Mouse (Mus musculus): ENCODE data around the gene Cct4. TPM values are rescaled to one million over a fixed set of nuclear protein-coding genes. Genes with fewer than 3 reads are reported as not detected.

The Cct4 gene
- polyA plus RNA-seq, 1 experiment from 2014 or later = 336 TPM

DNA sequence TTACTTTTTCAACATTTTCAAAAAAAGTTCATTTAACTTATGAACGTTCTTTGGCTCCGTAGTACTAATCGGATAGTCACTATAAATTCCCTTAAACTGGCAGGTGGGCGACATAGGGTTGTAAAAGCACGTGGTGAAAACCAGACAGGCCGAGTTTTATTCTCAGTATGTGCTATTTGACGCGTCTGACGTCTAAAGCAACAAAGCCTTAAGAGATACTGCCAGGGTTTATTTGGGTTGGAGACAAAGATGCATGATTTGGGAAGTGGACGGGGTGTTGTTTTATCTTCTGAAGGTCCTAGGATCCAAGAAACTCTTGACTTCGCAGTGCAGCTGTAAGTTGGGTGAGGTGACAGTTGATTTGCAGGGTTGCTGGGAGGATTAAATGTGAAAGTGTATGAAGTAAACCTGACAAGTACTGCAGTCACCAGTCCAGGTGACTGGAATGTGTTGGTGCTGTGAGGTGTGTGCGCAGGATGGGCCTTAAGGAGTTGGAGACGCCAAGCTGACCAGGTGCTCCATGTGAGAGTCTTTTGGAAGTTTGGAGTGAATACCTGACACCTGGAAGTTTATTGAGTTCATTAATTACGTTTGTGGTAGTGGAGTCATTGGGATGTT lies 1.0 kb downstream of the Cct4 start:
- DNase-seq (no peak), ATAC-seq (ENCODE audit: low FRiP score, low TSS enrichment) (no peak)
- peaks cover 14% of the 10 kb centered on the region for H3K4me1 ChIP-seq (ENCODE audit: control insufficient read depth, insufficient read depth, low read length)
- H3K27me3 ChIP-seq (ENCODE audit: control insufficient read depth, insufficient read depth, low read length) = no peaks in the 10 kb centered on the region
- H3K4me2 ChIP-seq (ENCODE audit: low read length) = peak overlapping the region; percentile 98
- H3K9me3 ChIP-seq (ENCODE audit: control insufficient read depth, low read length) = no peaks in the 10 kb centered on the region
- 0 out of 2 replicates have a peak overlapping the region, but pooled peaks have one; percentile 89 for H3K27ac ChIP-seq (replicated peaks; ENCODE audit: low read depth, low read length)
- peak overlapping the region; percentile 78 for H3K9ac ChIP-seq (replicated peaks; ENCODE audit: low read length)
- peaks cover 28% of the 10 kb centered on the region for H3K36me3 ChIP-seq (ENCODE audit: control insufficient read depth, insufficient read depth, low read length)
- H3K4me3 ChIP-seq (replicated peaks; ENCODE audit: low read depth, low read length) = peak overlapping the region; percentile 79
- WGBS = 12% methylated on average over 14 of the region's 14 CpGs

- Histone ChIP-seq H3K36me3 (ENCODE audit: control insufficient read depth, insufficient read depth, low read length) (peaks cover 54% of the 10 kb centered on the region), H3K4me3 (replicated peaks; ENCODE audit: low read depth, low read length) (no peak overlapping the region), H3K27ac (replicated peaks; ENCODE audit: low read depth, low read length) (no peak overlapping the region), H3K4me2 (ENCODE audit: low read length) (no peak overlapping the region), H3K9me3 (ENCODE audit: control insufficient read depth, low read length) (no peaks in the 10 kb centered on the region), H3K27me3 (ENCODE audit: control insufficient read depth, insufficient read depth, low read length) (no peaks in the 10 kb centered on the region), H3K9ac (replicated peaks; ENCODE audit: low read length) (no peak overlapping the region), H3K4me1 (ENCODE audit: control insufficient read depth, insufficient read depth, low read length) (peaks cover 14% of the 10 kb centered on the region)
- 97% methylated on average over 2 of the region's 2 CpGs for WGBS
- DNase-seq = no peak
- ATAC-seq (ENCODE audit: low FRiP score, low TSS enrichment) = no peak
Observed at GRCm38 (mm10) chr11:22994271-22994670, 4.0 kb downstream of the Cct4 start.

- no peaks in the 10 kb centered on the region for H3K9me3 ChIP-seq (ENCODE audit: control insufficient read depth, low read length)
- H3K4me2 ChIP-seq (ENCODE audit: low read length) = no peak overlapping the region
- H3K9ac ChIP-seq (replicated peaks; ENCODE audit: low read length) = no peak overlapping the region
- peaks cover 66% of the 10 kb centered on the region for H3K36me3 ChIP-seq (ENCODE audit: control insufficient read depth, insufficient read depth, low read length)
- ATAC-seq (ENCODE audit: low FRiP score, low TSS enrichment) (no peak), DNase-seq (no peak)
- H3K4me1 ChIP-seq (ENCODE audit: control insufficient read depth, insufficient read depth, low read length) = peaks cover 14% of the 10 kb centered on the region
- 96% methylated on average over 4 of the region's 4 CpGs for WGBS
- no peaks in the 10 kb centered on the region for H3K27me3 ChIP-seq (ENCODE audit: control insufficient read depth, insufficient read depth, low read length)
- no peak overlapping the region for H3K27ac ChIP-seq (replicated peaks; ENCODE audit: low read depth, low read length)
- H3K4me3 ChIP-seq (replicated peaks; ENCODE audit: low read depth, low read length) = no peak overlapping the region
Observed at GRCm38 (mm10) chr11:22995461-22995860, 5.1 kb downstream of the Cct4 start.

DNA sequence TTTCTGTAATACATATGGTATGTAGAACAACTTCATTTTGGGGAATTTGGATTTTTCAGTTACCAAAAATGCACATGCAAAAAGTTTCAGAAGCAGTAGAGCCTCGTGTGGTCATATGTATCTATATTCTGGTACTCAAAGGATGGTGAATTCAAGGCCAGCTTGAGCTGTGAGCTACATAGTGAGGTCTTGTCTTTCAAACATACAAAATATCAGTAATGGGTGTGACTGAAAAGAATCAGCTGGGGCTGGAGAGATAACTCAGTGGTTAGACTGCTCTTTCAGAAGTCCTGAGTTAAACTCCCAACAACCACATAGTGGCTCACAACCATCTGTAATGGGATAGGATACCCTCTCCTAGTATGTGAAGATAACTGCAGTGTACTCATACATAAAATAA lies 8.0 kb downstream of the Cct4 start:
- H3K4me2 ChIP-seq (ENCODE audit: low read length) = no peak overlapping the region
- H3K27ac ChIP-seq (replicated peaks; ENCODE audit: low read depth, low read length) = no peak overlapping the region
- H3K4me1 ChIP-seq (ENCODE audit: control insufficient read depth, insufficient read depth, low read length) = no peaks in the 10 kb centered on the region
- ATAC-seq (ENCODE audit: low FRiP score, low TSS enrichment) (no peak), DNase-seq (no peak)
- H3K36me3 ChIP-seq (ENCODE audit: control insufficient read depth, insufficient read depth, low read length) = peaks cover 91% of the 10 kb centered on the region
- H3K4me3 ChIP-seq (replicated peaks; ENCODE audit: low read depth, low read length) = no peak overlapping the region
- H3K9ac ChIP-seq (replicated peaks; ENCODE audit: low read length) = no peak overlapping the region
- WGBS = 84% methylated on average over 1 of the region's 1 CpGs
- H3K9me3 ChIP-seq (ENCODE audit: control insufficient read depth, low read length) = no peaks in the 10 kb centered on the region
- H3K27me3 ChIP-seq (ENCODE audit: control insufficient read depth, insufficient read depth, low read length) = no peaks in the 10 kb centered on the region

- peaks cover 53% of the 10 kb centered on the region for H3K36me3 ChIP-seq (ENCODE audit: control insufficient read depth, insufficient read depth, low read length)
- WGBS = 93% methylated on average over 1 of the region's 1 CpGs
- H3K27ac ChIP-seq (replicated peaks; ENCODE audit: low read depth, low read length) = no peak overlapping the region
- H3K4me1 ChIP-seq (ENCODE audit: control insufficient read depth, insufficient read depth, low read length) = peaks cover 7% of the 10 kb centered on the region
- H3K9ac ChIP-seq (replicated peaks; ENCODE audit: low read length) = no peak overlapping the region
- no peaks in the 10 kb centered on the region for H3K27me3 ChIP-seq (ENCODE audit: control insufficient read depth, insufficient read depth, low read length)
- no peaks in the 10 kb centered on the region for H3K9me3 ChIP-seq (ENCODE audit: control insufficient read depth, low read length)
- no peak overlapping the region for H3K4me2 ChIP-seq (ENCODE audit: low read length)
- no peak overlapping the region for H3K4me3 ChIP-seq (replicated peaks; ENCODE audit: low read depth, low read length)
- DNase-seq = no peak
- no peak for ATAC-seq (ENCODE audit: low FRiP score, low TSS enrichment)
Observed at GRCm38 (mm10) chr11:23005276-23005675, 15.0 kb downstream of the Cct4 start.

DNA sequence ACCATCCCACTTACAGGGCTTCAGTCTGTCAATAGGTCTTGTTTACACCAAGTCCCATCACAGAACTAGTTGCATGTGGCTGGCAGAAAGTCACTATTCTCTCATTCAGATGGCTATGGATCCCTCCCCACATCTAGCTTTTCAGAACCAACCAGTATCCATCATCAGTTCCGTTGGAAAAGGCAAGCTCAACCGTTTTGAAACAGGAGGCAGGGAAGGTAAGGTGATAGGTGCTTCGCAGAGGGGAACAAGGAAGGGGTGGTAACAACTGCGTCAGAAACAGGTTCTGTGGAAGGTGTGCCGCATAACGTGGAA lies 16.8 kb downstream of the Cct4 start:
- ATAC-seq (ENCODE audit: low FRiP score, low TSS enrichment) (no peak), DNase-seq (no peak)
- H3K27ac ChIP-seq (replicated peaks; ENCODE audit: low read depth, low read length) = peak overlapping the region; percentile 96
- peaks cover 7% of the 10 kb centered on the region for H3K4me1 ChIP-seq (ENCODE audit: control insufficient read depth, insufficient read depth, low read length)
- peaks cover 37% of the 10 kb centered on the region for H3K36me3 ChIP-seq (ENCODE audit: control insufficient read depth, insufficient read depth, low read length)
- WGBS = 4% methylated on average over 6 of the region's 6 CpGs
- H3K4me2 ChIP-seq (ENCODE audit: low read length) = peak overlapping the region; percentile 68
- no peaks in the 10 kb centered on the region for H3K9me3 ChIP-seq (ENCODE audit: control insufficient read depth, low read length)
- H3K4me3 ChIP-seq (replicated peaks; ENCODE audit: low read depth, low read length) = peak overlapping the region; percentile 47
- peak overlapping the region; percentile 61 for H3K9ac ChIP-seq (replicated peaks; ENCODE audit: low read length)
- no peaks in the 10 kb centered on the region for H3K27me3 ChIP-seq (ENCODE audit: control insufficient read depth, insufficient read depth, low read length)

- peaks cover 7% of the 10 kb centered on the region for H3K4me1 ChIP-seq (ENCODE audit: control insufficient read depth, insufficient read depth, low read length)
- peak within 1 kb of the TSS; percentile 96 for H3K27ac ChIP-seq (replicated peaks; ENCODE audit: low read depth, low read length)
- DNase-seq (peak; percentile 95), ATAC-seq (ENCODE audit: low FRiP score, low TSS enrichment) (peak; percentile 93)
- H3K4me2 ChIP-seq (ENCODE audit: low read length) = peak within 1 kb of the TSS; percentile 68
- H3K36me3 ChIP-seq (ENCODE audit: control insufficient read depth, insufficient read depth, low read length) = peaks cover 32% of the 10 kb centered on the region
- H3K27me3 ChIP-seq (ENCODE audit: control insufficient read depth, insufficient read depth, low read length) = no peaks in the 10 kb centered on the region
- no peaks in the 10 kb centered on the region for H3K9me3 ChIP-seq (ENCODE audit: control insufficient read depth, low read length)
- 1% methylated on average over 22 of the region's 22 CpGs for WGBS
- peak within 1 kb of the TSS; percentile 47 for H3K4me3 ChIP-seq (replicated peaks; ENCODE audit: low read depth, low read length)
- peak within 1 kb of the TSS; percentile 61 for H3K9ac ChIP-seq (replicated peaks; ENCODE audit: low read length)
Observed at GRCm38 (mm10) chr11:23007481-23008180, 17.3 kb downstream of the Cct4 start, which contains the start of gene Fam161a. Fam161a (plus strand) TSS chr11:23007531.

GRCm38 (mm10) chr11:23008181-23008823 lies 18.0 kb downstream of the Cct4 start:
- H3K4me1 ChIP-seq (ENCODE audit: control insufficient read depth, insufficient read depth, low read length) = peaks cover 7% of the 10 kb centered on the region
- H3K4me2 ChIP-seq (ENCODE audit: low read length) = peak overlapping the region; percentile 68
- DNase-seq = peak; percentile 95
- peak overlapping the region; percentile 96 for H3K27ac ChIP-seq (replicated peaks; ENCODE audit: low read depth, low read length)
- H3K9me3 ChIP-seq (ENCODE audit: control insufficient read depth, low read length) = no peaks in the 10 kb centered on the region
- ATAC-seq (ENCODE audit: low FRiP score, low TSS enrichment) = peak; percentile 95
- peak overlapping the region; percentile 61 for H3K9ac ChIP-seq (replicated peaks; ENCODE audit: low read length)
- H3K36me3 ChIP-seq (ENCODE audit: control insufficient read depth, insufficient read depth, low read length) = peaks cover 25% of the 10 kb centered on the region
- peak overlapping the region; percentile 47 for H3K4me3 ChIP-seq (replicated peaks; ENCODE audit: low read depth, low read length)
- H3K27me3 ChIP-seq (ENCODE audit: control insufficient read depth, insufficient read depth, low read length) = no peaks in the 10 kb centered on the region
- WGBS = under 1% methylated on average over 40 of the region's 40 CpGs

Data from midbrain, embryonic 14.5 days (tissue).